In the genomic region with DNA sequence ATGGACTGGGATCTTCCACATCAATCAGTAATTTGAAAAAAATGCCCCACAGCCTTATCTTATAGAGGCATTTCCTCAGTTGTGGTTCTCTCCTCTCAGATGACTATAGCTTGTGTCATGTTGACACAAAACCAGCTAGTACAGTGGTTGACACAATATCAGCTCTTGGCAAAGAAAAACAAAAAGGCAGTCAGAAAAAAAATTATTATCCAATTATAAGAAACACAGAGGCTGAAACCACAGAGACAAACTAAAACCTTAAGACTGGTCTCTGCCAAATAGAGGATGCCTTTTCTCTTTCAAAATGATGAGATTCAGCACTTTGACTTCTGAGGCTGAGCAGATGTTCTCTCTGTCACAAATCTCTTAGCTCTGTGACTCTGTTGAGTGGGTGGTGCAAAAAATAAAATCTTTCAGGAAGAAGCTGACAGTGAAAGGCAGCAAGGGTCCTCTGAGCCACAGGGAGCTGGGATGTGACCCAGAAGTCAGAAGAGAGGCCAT, we compare ENCODE assay signal across 12 mouse cellular contexts.
DNase-seq lines count a peak whose midpoint lies in the region; ATAC-seq and TF ChIP-seq lines count a peak whose summit lies in the region.
"Had no signal": no experiment of that assay in that cellular context is flagged by ENCODE, and none has a peak within 500 bp of the region (broad histone marks: within the 10 kb centered on the region; RNA-seq: fewer than 3 reads in every experiment).

No protein-coding gene starts in this region.

- no peak for ATAC-seq in kidney, postnatal 0 days (replicated peaks; ENCODE audit: low FRiP score, low read depth)
- ATAC-seq in intestine, embryonic 16.5 days, result no peak

- no peak overlapping the region for H3K4me3 ChIP-seq in kidney, postnatal 0 days (replicated peaks; ENCODE audit: low read depth, low read length)
- H3K4me3 ChIP-seq in C2C12 (ENCODE audit: insufficient read depth, poor library complexity, severe bottlenecking) (no peak overlapping the region), MEL (ENCODE audit: control insufficient read depth in 1 of 2, insufficient read depth in 1 of 2, low read depth in 2 of 2, low read length in 2 of 2) (no peak overlapping the region)
- H3K4me3 ChIP-seq in intestine, embryonic 16.5 days (ENCODE audit: low read length), result no peak overlapping the region
- H3K4me3 ChIP-seq: neural tube, embryonic 12.5 days had no signal

- no peak overlapping the region for H3ac ChIP-seq in C2C12 (ENCODE audit: control insufficient read depth, insufficient read length, low read depth)

- no peak overlapping the region for H3K4me2 ChIP-seq in kidney, postnatal 0 days (ENCODE audit: low read length)
- H3K4me2 ChIP-seq in intestine, embryonic 16.5 days (ENCODE audit: low read depth, low read length), result no peak overlapping the region
- H3K4me2 ChIP-seq: neural tube, embryonic 12.5 days had no signal

- no peaks in the 10 kb centered on the region for H3K9me3 ChIP-seq in kidney, postnatal 0 days (replicated peaks; ENCODE audit: low read length)
- H3K9me3 ChIP-seq in MEL (replicated peaks; ENCODE audit: insufficient read depth, low read length), result no peaks in the 10 kb centered on the region
- no peaks in the 10 kb centered on the region for H3K9me3 ChIP-seq in intestine, embryonic 16.5 days (ENCODE audit: control insufficient read depth, low read length)
- H3K9me3 ChIP-seq: neural tube, embryonic 12.5 days had no signal

- H3K79me2 ChIP-seq in C2C12 (ENCODE audit: control insufficient read depth, insufficient read depth), result no peaks in the 10 kb centered on the region
- H3K79me2 ChIP-seq in MEL (ENCODE audit: control insufficient read depth, insufficient read depth, low read length, poor library complexity), result no peaks in the 10 kb centered on the region

- peak; percentile 44 for DNase-seq in kidney, postnatal 0 days (ENCODE audit: low spot score)
- DNase-seq in kidney, adult 18-20 months, result no peak
- peak; percentile 61 for DNase-seq in MEL (ENCODE audit: low read depth, low spot score)
- DNase-seq in left cerebral cortex, adult 18-20 months (ENCODE audit: low spot score in 2 of 2), result no peak
- no peak for DNase-seq in adrenal gland, postnatal 25 days
- DNase-seq: adrenal gland, postnatal 10 days; cerebellum, adult 9-10 months; heart, postnatal 14 days; right cerebral cortex, postnatal 14 days had no signal

- peak overlapping the region; percentile 54 for H3K27ac ChIP-seq in kidney, postnatal 0 days
- peak overlapping the region; percentile 78 for H3K27ac ChIP-seq in MEL (ENCODE audit: control insufficient read depth, low read depth, low read length)
- peak overlapping the region; percentile 23; the same call in 1 of the 2 replicates for H3K27ac ChIP-seq in intestine, embryonic 16.5 days (ENCODE audit: low read length)
- H3K27ac ChIP-seq: neural tube, embryonic 12.5 days had no signal

- no peak for TF ChIP-seq CTCF in kidney, postnatal 0 days (IDR thresholded peaks at IDR 0.05; ENCODE audit: low read depth)
- TF ChIP-seq CTCF in C2C12 (IDR thresholded peaks at IDR 0.05; ENCODE audit: control insufficient read depth, insufficient read depth, insufficient read length) (no peak), MEL (IDR thresholded peaks at IDR 0.05 in 2 of 3, conservative IDR thresholded peaks at IDR 0.05 in 1 of 3; ENCODE audit: control insufficient read depth in 1 of 3, insufficient read depth in 1 of 3, low read depth in 2 of 3, low read length in 3 of 3, poor library complexity in 1 of 3, severe bottlenecking in 1 of 3) (no peak)

- TF ChIP-seq POLR2A in MEL (IDR thresholded peaks at IDR 0.05; ENCODE audit: control insufficient read depth in 1 of 2, insufficient read depth in 1 of 2, low read depth in 1 of 2, low read length in 2 of 2, poor library complexity in 1 of 2), result no peak

- H3K36me3 ChIP-seq in kidney, postnatal 0 days (ENCODE audit: insufficient read depth, low read length), result no peaks in the 10 kb centered on the region
- H3K36me3 ChIP-seq in C2C12 (ENCODE audit: control insufficient read depth, insufficient read depth), result no peaks in the 10 kb centered on the region
- H3K36me3 ChIP-seq in MEL (ENCODE audit: control insufficient read depth in 1 of 2, insufficient read depth in 2 of 2, low read length in 2 of 2), result peaks cover 0 to 22% of the 10 kb centered on the region in 2 experiments; a peak in 2 of 4 replicates
- no peaks in the 10 kb centered on the region for H3K36me3 ChIP-seq in intestine, embryonic 16.5 days (ENCODE audit: control insufficient read depth, insufficient read depth, low read length)
- H3K36me3 ChIP-seq: neural tube, embryonic 12.5 days had no signal

- TF ChIP-seq RAD21 in MEL (IDR thresholded peaks at IDR 0.05; ENCODE audit: low read depth, low read length), result no peak

- H3K27me3 ChIP-seq in kidney, postnatal 0 days (ENCODE audit: insufficient read depth, low read length), result no peaks in the 10 kb centered on the region
- H3K27me3 ChIP-seq in C2C12 (ENCODE audit: control insufficient read depth, insufficient read depth, insufficient read length), result no peaks in the 10 kb centered on the region
- no peaks in the 10 kb centered on the region for H3K27me3 ChIP-seq in MEL (ENCODE audit: control insufficient read depth in 1 of 2, insufficient read depth in 2 of 2, low read length in 2 of 2)
- H3K27me3 ChIP-seq in intestine, embryonic 16.5 days (replicated peaks; ENCODE audit: control insufficient read depth, insufficient read depth, low read length), result no peaks in the 10 kb centered on the region
- H3K27me3 ChIP-seq: neural tube, embryonic 12.5 days had no signal

- peaks cover 10% of the 10 kb centered on the region for H3K4me1 ChIP-seq in kidney, postnatal 0 days (replicated peaks; ENCODE audit: insufficient read depth, low read length)
- H3K4me1 ChIP-seq in MEL (ENCODE audit: control insufficient read depth in 1 of 2, insufficient read depth in 2 of 2, low read length in 2 of 2), result peaks cover 0 to 35% of the 10 kb centered on the region in 2 experiments; a peak in 3 of 4 replicates
- H3K4me1 ChIP-seq in intestine, embryonic 16.5 days (ENCODE audit: control insufficient read depth, insufficient read depth, low read length), result peaks cover 17% of the 10 kb centered on the region

- TF ChIP-seq EP300 in MEL (IDR thresholded peaks at IDR 0.05; ENCODE audit: low read depth in 1 of 2, low read length in 2 of 2), result peak; percentile 79 to 81

- H3K9ac ChIP-seq in kidney, postnatal 0 days (ENCODE audit: low read depth, low read length), result no peak overlapping the region
- no peak overlapping the region for H3K9ac ChIP-seq in MEL (ENCODE audit: control insufficient read depth, low read depth, low read length, poor library complexity, severe bottlenecking)
- H3K9ac ChIP-seq in intestine, embryonic 16.5 days (ENCODE audit: low read depth, low read length), result no peak overlapping the region
- H3K9ac ChIP-seq: neural tube, embryonic 12.5 days had no signal

- H3K79me3 ChIP-seq in C2C12 (ENCODE audit: low read depth), result no peaks in the 10 kb centered on the region

TF ChIP-seq in C2C12, 6 proteins besides CTCF, POLR2A, EP300 and RAD21:
- TF ChIP-seq MYOG (IDR thresholded peaks at IDR 0.05; ENCODE audit: control insufficient read depth, extremely low read depth, insufficient read length) (no peak), FOSL1 (IDR thresholded peaks at IDR 0.05; ENCODE audit: insufficient read depth, low read length, poor library complexity, severe bottlenecking) (peak; percentile 74)
TF ChIP-seq in C2C12: peak in this region for 1.

TF ChIP-seq in MEL, 35 proteins besides CTCF, POLR2A, EP300 and RAD21:
- TF ChIP-seq GABPA (IDR thresholded peaks at IDR 0.05; ENCODE audit: low read depth, low read length) (0 out of 2 replicates have a peak, but pooled peaks have one; percentile 23), MAZ (IDR thresholded peaks at IDR 0.05; ENCODE audit: low read depth, low read length) (0 out of 2 replicates have a peak, but pooled peaks have one; percentile 67), ZNF384 (IDR thresholded peaks at IDR 0.05; ENCODE audit: low read depth, low read length) (peak; percentile 98), GATA1 (IDR thresholded peaks at IDR 0.05; ENCODE audit: low read depth, low read length) (peak; percentile 88), NRF1 (IDR thresholded peaks at IDR 0.05; ENCODE audit: insufficient read depth, low read depth, low read length, poor library complexity, severe bottlenecking) (no peak), MXI1 (IDR thresholded peaks at IDR 0.05; ENCODE audit: low read depth, low read length) (0 out of 2 replicates have a peak, but pooled peaks have one; percentile 38), BHLHE40 (IDR thresholded peaks at IDR 0.05; ENCODE audit: borderline replicate concordance, low read depth, low read length) (peak; percentile 50; the same call in 1 of the 2 replicates), TBP (IDR thresholded peaks at IDR 0.05; ENCODE audit: low read depth, low read length) (no peak), MAFK (IDR thresholded peaks at IDR 0.05; ENCODE audit: borderline replicate concordance, low read depth, low read length) (0 out of 2 replicates have a peak, but pooled peaks have one; percentile 52), POLR2AphosphoS2 (IDR thresholded peaks at IDR 0.05; ENCODE audit: low read length) (no peak), MYC (IDR thresholded peaks at IDR 0.05; ENCODE audit: low read depth, low read length) (0 out of 2 replicates have a peak, but pooled peaks have one; percentile 38), ZC3H11A (IDR thresholded peaks at IDR 0.05; ENCODE audit: low read depth, low read length) (0 out of 2 replicates have a peak, but pooled peaks have one; percentile 28), ZKSCAN1 (IDR thresholded peaks at IDR 0.05; ENCODE audit: low read depth, low read length) (peak; percentile 72; the same call in 1 of the 2 replicates), ZMIZ1 (IDR thresholded peaks at IDR 0.05; ENCODE audit: low read depth, low read length) (no peak), ELF1 (IDR thresholded peaks at IDR 0.05; ENCODE audit: low read depth, low read length) (0 out of 2 replicates have a peak, but pooled peaks have one; percentile 43), RCOR1 (IDR thresholded peaks at IDR 0.05; ENCODE audit: low read depth, low read length) (peak; percentile 91), ETS1 (IDR thresholded peaks at IDR 0.05; ENCODE audit: low read depth, low read length) (peak; percentile 94), SIN3A (IDR thresholded peaks at IDR 0.05; ENCODE audit: low read length) (peak; percentile 69), SMC3 (IDR thresholded peaks at IDR 0.05; ENCODE audit: low read depth, low read length) (0 out of 2 replicates have a peak, but pooled peaks have one; percentile 5), CHD1 (IDR thresholded peaks at IDR 0.05; ENCODE audit: low read depth, low read length) (no peak), TCF12 (IDR thresholded peaks at IDR 0.05; ENCODE audit: low read depth, low read length) (peak; percentile 80), MEF2A (IDR thresholded peaks at IDR 0.05; ENCODE audit: extremely low read depth, insufficient replicate concordance, low read depth, low read length, poor library complexity, severe bottlenecking) (no peak)

Comparison
In these comparisons a context has a peak if more than half of its experiments do, and no peak if none do; other contexts are left out.
1. DNase-seq: peak in kidney, postnatal 0 days (single experiment) and MEL (single experiment); none in kidney, adult 18-20 months (single experiment), left cerebral cortex, adult 18-20 months (0 of 2) and adrenal gland, postnatal 25 days (single experiment).
2. H3K27ac ChIP-seq: peak in every context shown above with its lines; median percentile 78 in MEL; 54 in kidney, postnatal 0 days; 23 in intestine, embryonic 16.5 days.